Mouse (Mus musculus): ENCODE measurements around the gene Tpo. TPM values are rescaled to one million over a fixed set of nuclear protein-coding genes. Genes with fewer than 3 reads are reported as not detected.

The Tpo gene
- total RNA-seq, 2 experiments from 2014 or later = 0.11 to 0.20 TPM

- intact Hi-C loops (cut with DNase I) = no loop called here
- peak; percentile 19 to 38 for DNase-seq (ENCODE audit: low spot score in 2 of 2)
Measured at GRCm38 (mm10) chr12:30092081-30092480, 40.3 kb downstream of the Tpo start.

DNA sequence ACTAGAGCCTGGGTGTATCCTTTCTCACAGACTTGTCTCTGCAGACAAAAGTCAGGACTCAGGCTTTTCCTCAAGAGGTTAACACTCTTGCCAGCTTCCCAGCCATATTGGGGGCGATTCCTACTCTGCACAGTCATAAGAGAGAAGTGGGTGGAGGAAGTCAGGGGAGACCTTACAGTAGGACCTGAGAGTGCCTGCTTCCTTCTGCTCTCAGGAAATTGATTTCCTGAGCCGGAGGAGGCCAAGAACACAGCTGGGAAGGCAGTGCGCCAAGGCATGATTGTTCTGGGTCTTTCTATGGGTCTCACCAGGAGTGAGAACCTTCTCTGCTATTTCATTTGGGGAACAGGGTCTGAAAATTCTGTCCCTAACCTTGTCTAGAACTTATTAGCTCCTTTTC is 48.5 kb downstream of the Tpo start:
- no peak for DNase-seq (ENCODE audit: low spot score in 2 of 2)
- intact Hi-C loops (cut with DNase I) = no loop called here

GRCm38 (mm10) chr12:30077056-30077455 is 55.4 kb downstream of the Tpo start:
- DNase-seq (ENCODE audit: low spot score in 2 of 2) = no peak
- intact Hi-C loops (cut with DNase I) = no loop called here

GRCm38 (mm10) chr12:30076316-30076715 is 56.1 kb downstream of the Tpo start:
- DNase-seq (ENCODE audit: low spot score in 2 of 2) = no peak
- intact Hi-C loops (cut with DNase I) = no loop called here

DNA sequence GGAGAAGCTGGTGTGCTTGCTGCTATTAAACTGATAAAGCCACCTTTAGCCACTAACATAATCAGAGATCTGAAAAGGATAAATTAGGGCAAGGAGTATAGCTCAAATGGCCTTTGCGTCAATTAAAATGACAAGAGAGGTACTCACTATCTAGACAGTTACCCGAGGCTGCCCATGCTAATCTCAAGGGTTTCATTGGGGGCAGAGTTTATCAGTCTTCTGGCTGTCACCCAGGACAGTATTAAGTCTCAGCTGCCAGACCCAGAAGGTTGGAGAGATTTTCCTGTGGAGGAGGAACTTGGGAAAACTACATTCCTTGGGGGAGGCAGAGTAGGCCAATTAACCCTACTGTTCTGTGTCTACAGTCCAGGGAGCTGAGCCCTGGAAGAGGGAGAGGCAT is 63.1 kb downstream of the Tpo start:
- no peak for DNase-seq (ENCODE audit: low spot score in 2 of 2)
- intact Hi-C loops (cut with DNase I) = no loop called here

DNA sequence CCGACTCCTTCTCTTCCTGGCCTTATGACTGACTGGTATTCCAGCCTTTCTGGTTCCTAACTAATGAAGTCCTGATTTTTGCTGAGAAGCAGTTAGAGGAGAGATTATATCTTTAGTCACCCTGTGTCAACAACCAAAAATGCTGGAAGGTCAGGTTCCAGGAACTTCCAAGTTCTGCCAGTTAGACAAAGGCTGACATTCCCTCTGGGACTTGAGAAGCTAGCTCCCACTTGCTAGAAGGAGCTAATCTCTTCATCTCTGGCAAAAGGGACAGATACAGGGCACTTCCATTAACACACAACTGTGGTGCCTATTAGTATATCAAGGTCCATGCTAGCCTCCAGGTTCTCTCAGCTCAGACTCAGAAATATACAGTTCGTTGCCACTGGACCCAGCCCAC is 64.6 kb downstream of the Tpo start:
- DNase-seq (ENCODE audit: low spot score in 2 of 2) = no peak
- intact Hi-C loops (cut with DNase I) = no loop called here

DNA sequence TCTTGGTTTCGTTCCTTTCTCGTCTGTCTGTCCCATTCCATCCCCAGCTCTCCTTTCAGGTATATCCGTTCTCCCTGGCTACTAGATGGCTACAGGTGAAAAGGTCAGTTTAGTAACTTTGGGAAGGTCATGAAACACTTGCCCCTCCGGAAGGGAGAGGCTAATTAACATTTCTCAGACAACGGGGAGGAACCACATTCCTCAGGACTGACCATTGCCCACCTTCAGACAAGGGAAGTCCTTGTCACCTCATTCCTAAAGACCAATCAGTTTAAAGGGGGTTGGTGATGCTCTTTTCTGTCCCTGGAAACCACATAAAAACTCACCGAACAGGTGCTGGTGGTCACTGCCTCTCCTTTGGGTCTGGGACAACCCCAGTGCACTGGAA is 70.3 kb downstream of the Tpo start:
- intact Hi-C loops (cut with DNase I) = no loop called here
- DNase-seq (ENCODE audit: low spot score in 2 of 2) = no peak

DNA sequence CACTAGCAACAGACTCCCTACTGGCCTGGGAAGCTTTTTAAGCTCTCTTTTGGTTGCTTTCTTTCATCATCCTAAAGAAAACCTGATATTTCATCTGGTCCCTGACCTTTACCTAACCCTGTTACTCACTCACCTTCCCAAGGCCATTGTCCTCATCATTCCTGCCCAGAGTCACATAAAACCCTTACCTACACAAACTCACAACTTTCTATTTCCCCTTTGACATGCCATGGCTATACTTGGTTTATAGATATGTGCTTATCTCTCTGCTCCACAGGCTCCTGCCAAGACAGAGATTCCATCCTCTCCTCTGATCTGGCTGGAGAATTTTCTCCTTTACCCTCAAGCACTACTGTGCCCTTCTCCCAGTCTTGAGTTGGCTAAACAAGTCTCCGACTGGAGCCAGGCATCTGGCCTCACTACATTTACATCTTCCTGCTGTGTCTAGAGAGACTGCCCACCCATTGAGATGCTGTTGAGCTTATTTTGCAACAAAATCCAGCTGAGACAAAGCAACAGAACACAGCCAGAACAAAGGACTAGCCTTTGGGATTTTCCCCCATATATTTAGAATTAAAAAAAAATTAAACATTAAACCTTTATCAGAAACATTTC is 70.8 kb downstream of the Tpo start:
- intact Hi-C loops (cut with DNase I) = no loop called here
- DNase-seq (ENCODE audit: low spot score in 2 of 2) = no peak

GRCm38 (mm10) chr12:30058044-30058443 is 74.4 kb downstream of the Tpo start:
- no peak for DNase-seq (ENCODE audit: low spot score in 2 of 2)
- intact Hi-C loops (cut with DNase I) = loop anchor here (2.0 kb wide), 1 partner anchor 71 kb away; no protein-coding TSS in a partner anchor

GRCm38 (mm10) chr12:30054761-30055540 is 77.5 kb downstream of the Tpo start:
- intact Hi-C loops (cut with DNase I) = no loop called here

DNA sequence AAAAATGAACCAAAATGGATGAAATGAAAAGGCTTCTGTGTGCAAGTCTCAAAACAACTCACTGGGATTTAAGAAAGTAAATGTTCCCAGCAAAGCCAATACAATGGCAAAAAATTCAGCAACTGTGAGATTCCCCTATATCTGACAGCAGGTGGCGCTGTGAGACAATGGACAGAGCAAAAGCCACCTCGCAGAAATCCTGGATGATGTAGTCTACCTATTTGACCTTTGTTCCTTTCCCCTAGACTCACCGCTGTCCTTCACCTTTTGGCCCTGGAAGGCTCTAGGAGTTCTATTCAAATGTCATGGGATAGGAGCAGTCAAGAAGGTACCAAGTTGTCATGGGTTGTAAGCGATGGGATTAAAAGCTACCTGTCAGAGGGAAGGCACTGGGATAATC is 82.2 kb downstream of the Tpo start:
- DNase-seq (ENCODE audit: low spot score in 2 of 2) = peak; percentile 64 to 80
- intact Hi-C loops (cut with DNase I) = loop anchor here (2.0 kb wide), 3 partner anchors 79 to 529 kb away; no protein-coding TSS in a partner anchor

More at GRCm38 (mm10) chr12:30054761-30055540, 77.5 kb downstream of the Tpo start:
- DNase-seq (ENCODE audit: low spot score in 2 of 2) = no peak

- intact Hi-C loops (cut with DNase I) = loop anchor here (2.0 kb wide), 3 partner anchors 79 to 529 kb away; no protein-coding TSS in a partner anchor
- DNase-seq (ENCODE audit: low spot score in 2 of 2) = peak in 1 of 2 experiments; percentile 31
Measured at GRCm38 (mm10) chr12:30049818-30050217, 82.6 kb downstream of the Tpo start.

GRCm38 (mm10) chr12:30048848-30049247 is 83.6 kb downstream of the Tpo start:
- intact Hi-C loops (cut with DNase I) = no loop called here

GRCm38 (mm10) chr12:30040150-30040549 is 92.3 kb downstream of the Tpo start:
- intact Hi-C loops (cut with DNase I) = no loop called here
- peak in 1 of 2 experiments; percentile 57 for DNase-seq (ENCODE audit: low spot score in 2 of 2)

More at GRCm38 (mm10) chr12:30048848-30049247, 83.6 kb downstream of the Tpo start:
- DNase-seq (ENCODE audit: low spot score in 2 of 2) = no peak

DNA sequence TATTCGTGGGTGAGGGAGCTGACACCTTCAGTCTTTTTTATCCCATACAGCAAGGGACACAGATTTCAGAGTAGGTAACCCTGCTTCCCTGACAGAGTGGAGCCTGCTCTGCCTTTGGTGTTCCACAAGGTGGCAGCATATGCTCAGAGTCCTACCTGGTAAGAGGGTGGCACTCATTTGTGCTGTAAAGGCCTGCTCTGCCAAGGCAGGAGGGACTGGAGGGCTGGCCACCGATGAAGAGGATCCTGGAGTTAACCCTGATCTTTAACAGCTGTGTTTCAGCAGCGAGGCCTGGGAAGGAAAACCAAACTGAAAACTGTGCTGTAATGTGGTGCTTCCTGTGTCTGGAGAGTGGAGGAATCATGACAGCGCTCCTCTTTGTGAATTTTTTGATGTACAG is 92.9 kb downstream of the Tpo start:
- peak; percentile 62 to 70 for DNase-seq (ENCODE audit: low spot score in 2 of 2)
- intact Hi-C loops (cut with DNase I) = loop anchor here (5.0 kb wide), 1 partner anchor 112 kb away; no protein-coding TSS in a partner anchor

- no peak for DNase-seq (ENCODE audit: low spot score in 2 of 2)
- intact Hi-C loops (cut with DNase I) = loop anchor here (5.0 kb wide), 1 partner anchor 109 kb away; no protein-coding TSS in a partner anchor
Measured at GRCm38 (mm10) chr12:30036569-30037055, 95.8 kb downstream of the Tpo start.

GRCm38 (mm10) chr12:30035841-30036568 is 96.4 kb downstream of the Tpo start:
- intact Hi-C loops (cut with DNase I) = loop anchor here (5.0 kb wide), 1 partner anchor 109 kb away; no protein-coding TSS in a partner anchor

GRCm38 (mm10) chr12:30035406-30035805 is 97.0 kb downstream of the Tpo start:
- no peak for DNase-seq (ENCODE audit: low spot score in 2 of 2)
- intact Hi-C loops (cut with DNase I) = loop anchor here (5.0 kb wide), 1 partner anchor 108 kb away; no protein-coding TSS in a partner anchor

More at GRCm38 (mm10) chr12:30035841-30036568, 96.4 kb downstream of the Tpo start:
- DNase-seq (ENCODE audit: low spot score in 2 of 2) = no peak

- intact Hi-C loops (cut with DNase I) = loop anchor here (5.0 kb wide), 1 partner anchor 107 kb away; no protein-coding TSS in a partner anchor
- DNase-seq (ENCODE audit: low spot score in 2 of 2) = no peak
Measured at GRCm38 (mm10) chr12:30034681-30035080, 97.7 kb downstream of the Tpo start.
